Mouse (Mus musculus) embryonic fibroblast, embryonic 13.5 days (primary cell): ENCODE results near the gene Olfr1471. TPM values are rescaled to one million over a fixed set of nuclear protein-coding genes. Genes with fewer than 3 reads are reported as not detected.
"Not testable (repeated sequence)": the region's sequence is repeated elsewhere in the genome, so short reads cannot be mapped to it uniquely, and the experiment has no call there.

Experiments
- H3K27ac ChIP-seq: 2 replicates; pipeline ENCODE4 v1.5.1; 2012; ENCODE audit warnings: low read length, control low read depth, inconsistent platforms; ENCODE audit not compliant: insufficient read depth
- H3K4me1 ChIP-seq: 2 replicates; pipeline ENCODE4 v1.6.1; 2011; ENCODE audit warnings: low read length; ENCODE audit not compliant: control insufficient read depth, insufficient read depth
- H3K4me3 ChIP-seq: 2 replicates; pipeline ENCODE4 v1.5.1; 2011; ENCODE audit warnings: mild to moderate bottlenecking, control low read depth, low read length; ENCODE audit not compliant: insufficient read depth
- CTCF ChIP-seq: IDR thresholded peaks from 2 replicates; pipeline ENCODE4 v1.5.1; 2011; ENCODE audit warnings: mild to moderate bottlenecking, control low read depth, low read length, moderate library complexity, borderline replicate concordance; ENCODE audit not compliant: insufficient read depth
- POLR2A ChIP-seq: IDR thresholded peaks from 2 replicates; pipeline ENCODE4 v1.6.1; 2011; ENCODE audit warnings: low read depth, mild to moderate bottlenecking, control low read depth, low read length, moderate library complexity
- polyA plus RNA-seq: library from polyadenylated mRNA; stranded (reverse); fragments of >200 nt; gene quantifications from 2 replicates; pipeline ENCODE4 v1.2.4, GENCODE M21; 2011; ENCODE audit warnings: low read depth; ENCODE audit not compliant: missing spikeins, insufficient read length

The Olfr1471 gene
- not detected in 2 replicates for polyA plus RNA-seq

DNA sequence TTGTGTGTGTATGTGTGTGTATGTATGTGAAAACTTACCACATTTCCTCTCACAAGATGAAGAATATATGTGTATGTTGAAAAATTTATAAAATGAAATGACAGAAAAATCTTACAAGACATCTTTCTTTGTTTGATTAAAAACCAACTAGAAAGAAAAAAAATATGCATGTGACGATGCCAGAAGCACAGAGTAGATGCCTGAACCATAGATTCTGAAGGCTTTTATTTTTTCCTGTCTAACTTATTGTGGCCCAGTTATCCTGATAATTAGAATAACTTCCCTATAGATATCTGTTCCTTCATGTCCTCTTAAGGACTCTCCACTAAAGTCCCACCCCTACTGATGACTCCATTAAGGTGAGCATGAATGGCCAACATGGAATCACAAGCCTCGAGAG is at the start of gene Olfr1471:
Olfr1471 (plus strand) TSS at position 301 of the 400 bp plus-strand sequence.
- not testable (repeated sequence) for H3K4me3 ChIP-seq, H3K27ac ChIP-seq, H3K4me1 ChIP-seq

DNA sequence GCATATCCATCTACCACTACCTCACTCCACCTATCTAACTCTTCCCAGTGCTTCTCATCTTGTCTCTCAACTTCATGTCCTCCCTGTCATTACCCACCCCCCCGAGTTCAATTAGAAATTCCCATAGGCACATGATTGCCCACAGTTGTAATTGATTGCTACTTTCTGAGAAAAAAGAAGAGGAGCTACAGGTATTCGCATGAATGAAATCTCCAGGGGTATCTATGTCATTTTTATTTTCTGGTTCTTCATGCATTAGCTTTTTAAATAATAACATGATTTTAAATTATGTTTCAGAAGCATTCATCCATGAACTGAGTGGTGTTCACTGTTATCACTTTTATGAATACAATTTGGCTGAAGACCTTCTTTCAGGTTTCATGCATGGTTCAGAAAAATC is 35.7 kb upstream of the Olfr1471 start, which contains the start of gene Olfr1469:
Olfr1469 (plus strand) TSS at position 301 of the 400 bp plus-strand sequence.
- TF ChIP-seq POLR2A: no peak
- no peak for TF ChIP-seq CTCF
- Histone ChIP-seq H3K27ac (no peak within 1 kb of the TSS), H3K4me3 (no peak within 1 kb of the TSS), H3K4me1 (no peaks in the 10 kb centered on the region)

- Histone ChIP-seq H3K4me1 (no peaks in the 10 kb centered on the region), H3K27ac (no peak within 1 kb of the TSS), H3K4me3 (no peak within 1 kb of the TSS)
- TF ChIP-seq CTCF: no peak
- TF ChIP-seq POLR2A: no peak
These were observed 12.8 kb downstream of the Olfr1471 start, which contains the start of gene Olfr1472 for GRCm38 (mm10) chr19:13455986-13456385. Gene Olfr1472, minus strand, starts transcription at chr19:13456086.

GRCm38 (mm10) chr19:13469265-13469664 is 26.1 kb downstream of the Olfr1471 start, which contains the start of gene Olfr1474:
Gene Olfr1474, plus strand, starts transcription at chr19:13469565.
- H3K4me3 ChIP-seq, H3K27ac ChIP-seq, H3K4me1 ChIP-seq: not testable (repeated sequence)

DNA sequence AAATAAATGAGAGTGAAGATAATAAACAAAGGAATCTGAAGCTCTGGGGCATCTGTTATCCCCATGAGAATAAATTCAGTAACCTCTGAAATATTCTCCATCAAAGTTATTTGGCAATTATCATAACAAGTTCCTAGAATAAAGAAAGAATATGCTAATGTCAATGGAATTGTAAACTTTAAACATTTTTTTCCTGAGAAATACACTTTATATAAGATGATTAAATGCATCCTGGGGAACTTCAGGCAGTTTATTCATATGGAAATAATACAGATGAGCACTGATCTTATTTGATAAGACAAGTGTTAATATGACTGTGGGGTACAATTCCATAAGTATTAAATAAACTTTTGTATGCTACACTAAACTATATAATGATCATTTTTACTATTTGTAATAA is 36.9 kb downstream of the Olfr1471 start, which contains the start of gene Olfr1475:
Olfr1475 (minus strand) TSS at position 101 of the 400 bp plus-strand sequence.
- H3K4me1 ChIP-seq: no peaks in the 10 kb centered on the region
- TF ChIP-seq POLR2A (no peak), CTCF (no peak)
- H3K27ac ChIP-seq: no peak within 1 kb of the TSS

GRCm38 (mm10) chr19:13500246-13500645 is 57.0 kb downstream of the Olfr1471 start, which contains the start of gene Olfr1477:
Gene Olfr1477, plus strand, starts transcription at chr19:13500546.
- Histone ChIP-seq H3K27ac (no peak within 1 kb of the TSS), H3K4me1 (no peaks in the 10 kb centered on the region), H3K4me3 (no peak within 1 kb of the TSS)
- no peak for TF ChIP-seq CTCF
- no peak for TF ChIP-seq POLR2A

More for the DNA sequence above, 36.9 kb downstream of the Olfr1471 start, which contains the start of gene Olfr1475:
- H3K4me3 ChIP-seq: no peak within 1 kb of the TSS

Other genes starting within 250 kb of the Olfr1471 start
- gene Olfr1463, start 212.1 kb upstream of the Olfr1471 start, polyA plus RNA-seq: not detected in 2 replicates
- not detected in 2 replicates for gene Olfr1465, start 127.9 kb upstream of the Olfr1471 start, polyA plus RNA-seq
- gene Olfr1466, start 104.5 kb upstream of the Olfr1471 start, polyA plus RNA-seq: not detected in 2 replicates
- gene Olfr1467, start 81.2 kb upstream of the Olfr1471 start, polyA plus RNA-seq: not detected in 2 replicates
- gene Olfr1469, start 35.6 kb upstream of the Olfr1471 start, polyA plus RNA-seq: not detected in 2 replicates
- gene Olfr1472, start 12.7 kb downstream of the Olfr1471 start, polyA plus RNA-seq: not detected in 2 replicates
- not detected in 2 replicates for gene Olfr1474, start 26.2 kb downstream of the Olfr1471 start, polyA plus RNA-seq
- gene Olfr1475, start 36.8 kb downstream of the Olfr1471 start, polyA plus RNA-seq: not detected in 2 replicates
- gene Olfr1477, start 57.1 kb downstream of the Olfr1471 start, polyA plus RNA-seq: not detected in 2 replicates
- gene Olfr1480, start 84.5 kb downstream of the Olfr1471 start, polyA plus RNA-seq: not detected in 2 replicates
- not detected in 2 replicates for gene Olfr1484, start 140.1 kb downstream of the Olfr1471 start, polyA plus RNA-seq
- gene Olfr1487, start 174.0 kb downstream of the Olfr1471 start, polyA plus RNA-seq: not detected in 2 replicates
- not detected in 2 replicates for gene Olfr1489, start 188.2 kb downstream of the Olfr1471 start, polyA plus RNA-seq
- not detected in 2 replicates for gene Olfr1490, start 207.7 kb downstream of the Olfr1471 start, polyA plus RNA-seq